Mouse (Mus musculus) stomach, postnatal 0 days (tissue): Measurements from ENCODE around the gene Hdac7.

Experiments used
- CTCF ChIP-seq: IDR thresholded peaks from 2 replicates; pipeline ENCODE4 v1.5.1; 2016; ENCODE audit warnings: antibody characterized with exemption, low read depth, mild to moderate bottlenecking, moderate library complexity
- EP300 ChIP-seq: optimal IDR thresholded peaks from 2 replicates; pipeline ENCODE3; 2016; ENCODE audit warnings: antibody characterized with exemption

- TF ChIP-seq CTCF (no peak), EP300 (no peak)
These were observed 3.6 kb upstream of the Hdac7 start for GRCm38 (mm10) chr15:97847866-97848265.
